ENCODE assay signal across 8 mouse cellular contexts in the genomic region with DNA sequence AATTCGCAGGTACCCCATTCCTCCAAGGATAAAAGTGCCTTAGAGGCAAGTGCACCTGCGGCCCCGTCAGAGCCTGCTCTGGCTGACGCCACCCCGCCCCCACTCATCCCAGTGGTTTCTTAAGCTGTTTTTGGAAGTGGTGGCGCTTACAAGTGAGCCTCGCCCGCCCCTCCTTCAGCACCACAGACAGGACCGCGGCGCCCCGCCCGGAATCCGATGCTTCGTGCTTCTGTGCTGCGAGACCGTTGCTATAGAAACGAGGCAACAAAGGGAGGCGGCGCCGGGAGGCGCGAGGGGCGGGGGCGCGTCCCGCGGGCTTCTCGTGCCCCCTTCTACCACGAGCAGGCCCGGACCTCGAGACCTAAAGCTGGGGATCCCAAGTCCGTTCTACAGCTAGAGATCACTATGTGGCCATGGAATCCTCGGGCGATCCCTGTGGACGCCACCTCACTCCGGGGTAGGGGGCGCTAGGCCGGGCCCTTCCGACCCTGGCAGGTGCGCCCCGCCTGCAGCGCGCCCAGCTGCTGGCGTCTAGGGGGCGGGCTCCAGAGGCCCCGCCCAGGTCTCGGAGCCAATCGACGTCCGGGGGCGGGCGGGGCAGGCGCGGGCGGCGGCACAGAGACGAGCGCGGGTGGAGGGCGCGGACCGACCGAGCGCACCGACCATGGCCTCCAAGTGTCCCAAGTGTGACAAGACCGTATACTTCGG. TPM values are rescaled to one million over a fixed set of nuclear protein-coding genes. Genes with fewer than 3 reads are reported as not detected.
DNase-seq lines count a peak whose midpoint lies in the region; ATAC-seq and TF ChIP-seq lines count a peak whose summit lies in the region.

Gene Crip2 (plus strand): TSS at position 329 of the 708 bp plus-strand sequence.

- peak; percentile 76 for DNase-seq in c-Kit-positive CD71-positive TER-119-positive erythroid progenitor cells, embryonic 14.5 days (ENCODE audit: low spot score)
- DNase-seq in heart, postnatal 14 days: peak; percentile 95
- DNase-seq in large intestine, adult 2 months (ENCODE audit: low read depth, low spot score): no peak
- DNase-seq in thymus, adult 2 months: peak; percentile 90

- TF ChIP-seq EP300 in ES-Bruce4 (IDR thresholded peaks at IDR 0.05; ENCODE audit: insufficient read depth, low read depth, low read length): 0 out of 2 replicates have a peak, but pooled peaks have one; percentile 28

- H3K27ac ChIP-seq in ES-Bruce4 (ENCODE audit: insufficient read depth, low read length): no peak within 1 kb of the TSS; the same call in 1 of the 2 replicates
- peak within 1 kb of the TSS; percentile 89 for H3K27ac ChIP-seq in forebrain, embryonic 15.5 days (replicated peaks)
- H3K27ac ChIP-seq in liver, embryonic 16.5 days (ENCODE audit: low read length): peak within 1 kb of the TSS; percentile 46
- H3K27ac ChIP-seq in neural tube, embryonic 14.5 days (ENCODE audit: low read depth, low read length): peak within 1 kb of the TSS; percentile 71
- H3K27ac ChIP-seq in thymus, adult 2 months (ENCODE audit: control insufficient read depth, insufficient read depth, low read length): no peak within 1 kb of the TSS

- peaks cover 8% of the 10 kb centered on the region for H3K4me1 ChIP-seq in ES-Bruce4 (ENCODE audit: control insufficient read depth, insufficient read depth, low read length)
- H3K4me1 ChIP-seq in forebrain, embryonic 15.5 days: peaks cover 45% of the 10 kb centered on the region
- H3K4me1 ChIP-seq in liver, embryonic 16.5 days (ENCODE audit: control insufficient read depth, low read depth, low read length): peaks cover 29% of the 10 kb centered on the region
- peaks cover 31% of the 10 kb centered on the region for H3K4me1 ChIP-seq in neural tube, embryonic 14.5 days (ENCODE audit: control insufficient read depth, insufficient read depth, low read length)
- H3K4me1 ChIP-seq in thymus, adult 2 months (replicated peaks; ENCODE audit: control insufficient read depth, insufficient read depth, low read length): peaks cover 17% of the 10 kb centered on the region

- H3K4me2 ChIP-seq in forebrain, embryonic 15.5 days (replicated peaks): peak within 1 kb of the TSS; percentile 62
- peak within 1 kb of the TSS; percentile 96 for H3K4me2 ChIP-seq in liver, embryonic 16.5 days (ENCODE audit: low read depth, low read length)
- peak within 1 kb of the TSS; percentile 68 for H3K4me2 ChIP-seq in neural tube, embryonic 14.5 days (ENCODE audit: low read depth, low read length)

- H3K36me3 ChIP-seq in ES-Bruce4 (ENCODE audit: control insufficient read depth, insufficient read depth, low read length, poor library complexity, severe bottlenecking): peaks cover 10% of the 10 kb centered on the region; the same call in 1 of the 2 replicates
- peaks cover 42% of the 10 kb centered on the region for H3K36me3 ChIP-seq in forebrain, embryonic 15.5 days
- peaks cover 5% of the 10 kb centered on the region; the same call in 1 of the 2 replicates for H3K36me3 ChIP-seq in liver, embryonic 16.5 days (ENCODE audit: control insufficient read depth, insufficient read depth)
- H3K36me3 ChIP-seq in neural tube, embryonic 14.5 days (ENCODE audit: control insufficient read depth, insufficient read depth, low read length): peaks cover 22% of the 10 kb centered on the region
- peaks cover 14% of the 10 kb centered on the region; the same call in 1 of the 2 replicates for H3K36me3 ChIP-seq in thymus, adult 2 months (ENCODE audit: control insufficient read depth, insufficient read depth, low read length)

- intact Hi-C loops in heart, postnatal 14 days (cut with DNase I): loop anchor here (2.0 kb wide), 1 partner anchor 21 kb away; no protein-coding TSS in a partner anchor

- WGBS in forebrain, embryonic 15.5 days: under 1% methylated on average over 67 of the region's 68 CpGs
- WGBS in large intestine, adult 2 months: under 1% methylated on average over 68 of the region's 68 CpGs
- WGBS in liver, embryonic 16.5 days (ENCODE audit: insufficient replicate concordance): under 1% methylated on average over 66 of the region's 68 CpGs
- 0% methylated on average over 54 of the region's 68 CpGs for WGBS in neural tube, embryonic 14.5 days
- WGBS in thymus, adult 2 months: 1% methylated on average over 68 of the region's 68 CpGs

- ATAC-seq in forebrain, embryonic 15.5 days (replicated peaks): peak; percentile 87
- ATAC-seq in liver, embryonic 16.5 days (ENCODE audit: low read depth): peak; percentile 89
- peak; percentile 86 for ATAC-seq in neural tube, embryonic 14.5 days (ENCODE audit: low read depth)

- no peaks in the 10 kb centered on the region for H3K27me3 ChIP-seq in ES-Bruce4 (ENCODE audit: control insufficient read depth, insufficient read depth, low read length, poor library complexity, severe bottlenecking)
- H3K27me3 ChIP-seq in forebrain, embryonic 15.5 days: no peaks in the 10 kb centered on the region
- peaks cover 39% of the 10 kb centered on the region for H3K27me3 ChIP-seq in liver, embryonic 16.5 days (ENCODE audit: control insufficient read depth, insufficient read depth, low read depth, low read length)
- H3K27me3 ChIP-seq in neural tube, embryonic 14.5 days (ENCODE audit: control insufficient read depth, insufficient read depth, low read length): no peaks in the 10 kb centered on the region
- H3K27me3 ChIP-seq in thymus, adult 2 months (ENCODE audit: control insufficient read depth, insufficient read depth, low read length): no peaks in the 10 kb centered on the region; the same call in 1 of the 2 replicates

- H3K9me3 ChIP-seq in ES-Bruce4 (replicated peaks; ENCODE audit: control insufficient read depth, insufficient read depth, low read length, poor library complexity, severe bottlenecking): no peaks in the 10 kb centered on the region
- no peaks in the 10 kb centered on the region for H3K9me3 ChIP-seq in forebrain, embryonic 15.5 days
- H3K9me3 ChIP-seq in liver, embryonic 16.5 days (replicated peaks; ENCODE audit: control insufficient read depth, low read length): no peaks in the 10 kb centered on the region
- H3K9me3 ChIP-seq in neural tube, embryonic 14.5 days (ENCODE audit: control insufficient read depth, low read length): no peaks in the 10 kb centered on the region

- TF ChIP-seq CTCF in ES-Bruce4 (IDR thresholded peaks at IDR 0.05; ENCODE audit: low read depth, low read length): peak; percentile 6
- TF ChIP-seq CTCF in thymus, adult 2 months (IDR thresholded peaks at IDR 0.05; ENCODE audit: borderline replicate concordance, control insufficient read depth, extremely low read depth, insufficient read depth, low read length, poor library complexity): peak; percentile 85; the same call in 1 of the 2 replicates

- peak within 1 kb of the TSS; percentile 86 for H3K4me3 ChIP-seq in ES-Bruce4 (ENCODE audit: low read depth, low read length)
- H3K4me3 ChIP-seq in forebrain, embryonic 15.5 days: peak within 1 kb of the TSS; percentile 70
- peak within 1 kb of the TSS; percentile 73 for H3K4me3 ChIP-seq in liver, embryonic 16.5 days (ENCODE audit: low read depth, low read length)
- H3K4me3 ChIP-seq in neural tube, embryonic 14.5 days (ENCODE audit: low read depth, low read length): peak within 1 kb of the TSS; percentile 65
- H3K4me3 ChIP-seq in thymus, adult 2 months (ENCODE audit: control insufficient read depth, insufficient read depth, low read length): peak within 1 kb of the TSS; percentile 76

- peak within 1 kb of the TSS; percentile 76 for H3K9ac ChIP-seq in ES-Bruce4 (ENCODE audit: low read depth, poor library complexity, severe bottlenecking)
- H3K9ac ChIP-seq in forebrain, embryonic 15.5 days (replicated peaks): peak within 1 kb of the TSS; percentile 51
- peak within 1 kb of the TSS; percentile 68 for H3K9ac ChIP-seq in liver, embryonic 16.5 days (ENCODE audit: low read depth, low read length)
- H3K9ac ChIP-seq in neural tube, embryonic 14.5 days (replicated peaks; ENCODE audit: low read depth, low read length): peak within 1 kb of the TSS; percentile 68

- no peak for TF ChIP-seq POLR2A in ES-Bruce4 (IDR thresholded peaks at IDR 0.05; ENCODE audit: insufficient read depth, low read length)
- TF ChIP-seq POLR2A in thymus, adult 2 months (IDR thresholded peaks at IDR 0.05; ENCODE audit: control insufficient read depth, extremely low read depth, insufficient read depth, low read length, poor library complexity): peak; percentile 61; the same call in 1 of the 2 replicates

RNA-seq across cellular contexts. Expression of gene Crip2, which starts in this region (rescaled TPM):
- 87.1 and 96.6 TPM in 2 replicates for polyA plus RNA-seq in ES-Bruce4 (2011; ENCODE audit: insufficient read depth, insufficient read length, low read depth, missing spikeins)
- 407 and 414 TPM in 2 replicates for polyA plus RNA-seq in forebrain, embryonic 15.5 days (2015; fragmentation: Nextera tagmentation; extraction: Ambion mirVana)
- total RNA-seq in heart, postnatal 14 days (2021): 1,000 to 10,000 TPM; 1,350 to 1,351 TPM
- 81.7 and 87.2 TPM in 2 replicates for polyA plus RNA-seq in large intestine, adult 2 months (2012; rRNA removed)
- 41.6 and 43.8 TPM in 2 replicates for polyA plus RNA-seq in liver, embryonic 16.5 days (2015; fragmentation: Nextera tagmentation; extraction: Ambion mirVana)
- 239 and 300 TPM in 2 replicates for polyA plus RNA-seq in neural tube, embryonic 14.5 days (2014; fragmentation: Nextera tagmentation; extraction: Ambion mirVana)
- 95.9 and 282 TPM in 2 replicates for polyA plus RNA-seq in thymus, adult 2 months (2012; rRNA removed)

Comparison
In these comparisons a context has a peak if more than half of its experiments do, and no peak if none do; other contexts are left out.
1. H3K27ac ChIP-seq: peak in forebrain, embryonic 15.5 days (single experiment), liver, embryonic 16.5 days (single experiment) and neural tube, embryonic 14.5 days (single experiment); none in ES-Bruce4 (single experiment) and thymus, adult 2 months (single experiment).
2. Peak in every context shown above with its lines, with median percentiles within 50 percentile points of each other: H3K4me3 ChIP-seq, H3K9ac ChIP-seq, ATAC-seq and H3K4me2 ChIP-seq.